Mouse (Mus musculus) thymus, adult 18-20 months (tissue): ENCODE data around the gene Ccdc54.

Experiments
- DNase-seq, 2 experiments: peaks; one replicate each; pipeline ENCODE4 v3.0.0; 2022; ENCODE audit warnings: mixed read lengths in 2 of 2

The Ccdc54 gene

GRCm38 (mm10) chr16:50591054-50591453 is at the start of gene Ccdc54:
Ccdc54 (minus strand) TSS chr16:50591154.
- no peak for DNase-seq

- no peak for DNase-seq
Measured at GRCm38 (mm10) chr16:50632585-50632984, 41.6 kb upstream of the Ccdc54 start.

GRCm38 (mm10) chr16:50615569-50615968 is 24.6 kb upstream of the Ccdc54 start:
- DNase-seq, result no peak

- DNase-seq, result no peak
Measured at GRCm38 (mm10) chr16:50612944-50613343, 22.0 kb upstream of the Ccdc54 start.

GRCm38 (mm10) chr16:50610580-50610979 is 19.6 kb upstream of the Ccdc54 start:
- DNase-seq, result no peak

GRCm38 (mm10) chr16:50607776-50608562 is 17.0 kb upstream of the Ccdc54 start:
- no peak for DNase-seq

- no peak for DNase-seq
Measured at GRCm38 (mm10) chr16:50604826-50605225, 13.9 kb upstream of the Ccdc54 start.

GRCm38 (mm10) chr16:50601947-50602346 is 11.0 kb upstream of the Ccdc54 start:
- DNase-seq, result no peak

- no peak for DNase-seq
Measured at GRCm38 (mm10) chr16:50600665-50601064, 9.7 kb upstream of the Ccdc54 start.

- no peak for DNase-seq
Measured at GRCm38 (mm10) chr16:50596679-50597078, 5.7 kb upstream of the Ccdc54 start.

- DNase-seq, result no peak
Measured at GRCm38 (mm10) chr16:50596171-50596570, 5.2 kb upstream of the Ccdc54 start.

- DNase-seq, result no peak
Measured at GRCm38 (mm10) chr16:50594876-50595275, 3.9 kb upstream of the Ccdc54 start.

GRCm38 (mm10) chr16:50593361-50593760 is 2.4 kb upstream of the Ccdc54 start:
- DNase-seq, result no peak

GRCm38 (mm10) chr16:50589574-50590151 is 1.3 kb downstream of the Ccdc54 start:
- DNase-seq, result no peak

- DNase-seq, result no peak
Measured at GRCm38 (mm10) chr16:50588191-50588590, 2.8 kb downstream of the Ccdc54 start.

GRCm38 (mm10) chr16:50587139-50587538 is 3.8 kb downstream of the Ccdc54 start:
- DNase-seq, result no peak

- DNase-seq, result no peak
Measured at GRCm38 (mm10) chr16:50578361-50578760, 12.6 kb downstream of the Ccdc54 start.

GRCm38 (mm10) chr16:50572557-50572956 is 18.4 kb downstream of the Ccdc54 start:
- no peak for DNase-seq

- no peak for DNase-seq
Measured at GRCm38 (mm10) chr16:50559163-50559771, 31.7 kb downstream of the Ccdc54 start.

- no peak for DNase-seq
Measured at GRCm38 (mm10) chr16:50553828-50554227, 37.1 kb downstream of the Ccdc54 start.

GRCm38 (mm10) chr16:50551871-50552528 is 39.0 kb downstream of the Ccdc54 start:
- no peak for DNase-seq

- no peak for DNase-seq
Measured at GRCm38 (mm10) chr16:50550927-50551326, 40.0 kb downstream of the Ccdc54 start.

- DNase-seq, result no peak
Measured at GRCm38 (mm10) chr16:50542554-50543333, 48.2 kb downstream of the Ccdc54 start.
